Mouse (Mus musculus) forebrain, embryonic 13.5 days (tissue): ENCODE results near the gene Gm21083. TPM values are rescaled to one million over a fixed set of nuclear protein-coding genes. Genes with fewer than 3 reads are reported as not detected.
"Not testable (repeated sequence)": the region's sequence is repeated elsewhere in the genome, so short reads cannot be mapped to it uniquely, and the experiment has no call there.

Experiments used
- ATAC-seq: fragments of 200-750 bp; cut with Nextera tagmentation; 2 replicates; pipeline ENCODE4 v1.8.0; 2017
- H3K27ac ChIP-seq: fragments of 300-500 bp; sonication (generic); 2 replicates; pipeline ENCODE4 v1.5.1; 2015; ENCODE audit warnings: inconsistent platforms, mild to moderate bottlenecking, moderate library complexity
- H3K27me3 ChIP-seq: fragments of 300-500 bp; sonication (generic); 2 replicates; pipeline ENCODE4 v1.6.1; 2015; ENCODE audit warnings: mild to moderate bottlenecking, inconsistent platforms
- H3K36me3 ChIP-seq: fragments of 300-500 bp; sonication (generic); 2 replicates; pipeline ENCODE4 v1.6.1; 2015; ENCODE audit warnings: mild to moderate bottlenecking, inconsistent platforms; ENCODE audit not compliant: poor library complexity, severe bottlenecking
- H3K4me1 ChIP-seq: fragments of 300-500 bp; sonication (generic); 2 replicates; pipeline ENCODE4 v1.6.1; 2015; ENCODE audit warnings: inconsistent platforms
- H3K4me2 ChIP-seq: fragments of 300-500 bp; sonication (generic); 2 replicates; pipeline ENCODE4 v1.6.1; 2015; ENCODE audit warnings: inconsistent platforms, mild to moderate bottlenecking, moderate library complexity
- H3K4me3 ChIP-seq: fragments of 300-500 bp; sonication (generic); 2 replicates; pipeline ENCODE4 v1.5.1; 2015; ENCODE audit warnings: mild to moderate bottlenecking, inconsistent platforms
- H3K9ac ChIP-seq: fragments of 300-500 bp; sonication (generic); 2 replicates; pipeline ENCODE4 v1.6.1; 2015; ENCODE audit warnings: mild to moderate bottlenecking, inconsistent platforms
- H3K9me3 ChIP-seq: fragments of 300-500 bp; sonication (generic); replicated peaks from 2 replicates; pipeline ENCODE4 v1.6.1; 2016; ENCODE audit warnings: inconsistent platforms
- WGBS: fragments of 180-500 bp; shearing (Covaris S2); methylation state at CpG from one replicate; pipeline ENCODE4 v1.1.7; 2015; 5-methylcytosine and 5-hydroxymethylcytosine counted together
- polyA plus RNA-seq: library from polyadenylated mRNA; unstranded; fragments of >200 nt; fragmentation: Nextera tagmentation; extraction: Ambion mirVana; gene quantifications from 2 replicates; pipeline ENCODE4 v1.2.1, GENCODE M21; 2015

Gene Gm21083
- polyA plus RNA-seq, 1 experiment from 2014 or later, result not detected

GRCm38 (mm10) chr5:15600342-15600741 lies 23.2 kb downstream of the Gm21083 start:
- H3K27me3 ChIP-seq, H3K9ac ChIP-seq, H3K4me2 ChIP-seq, H3K4me1 ChIP-seq, H3K27ac ChIP-seq, H3K36me3 ChIP-seq, ATAC-seq, H3K4me3 ChIP-seq: not testable (repeated sequence)
- WGBS, result 40% methylated on average over 4 of the region's 4 CpGs
- peaks cover 28% of the 10 kb centered on the region for H3K9me3 ChIP-seq

- H3K36me3 ChIP-seq, H3K4me1 ChIP-seq, H3K27me3 ChIP-seq, H3K4me3 ChIP-seq, H3K27ac ChIP-seq, H3K4me2 ChIP-seq, ATAC-seq, H3K9ac ChIP-seq: not testable (repeated sequence)
- WGBS, result 67% methylated on average over 5 of the region's 5 CpGs
- peaks cover 30% of the 10 kb centered on the region for H3K9me3 ChIP-seq
Measured at GRCm38 (mm10) chr5:15601481-15601880, 24.3 kb downstream of the Gm21083 start.

- 74% methylated on average over 3 of the region's 3 CpGs for WGBS
Measured at GRCm38 (mm10) chr5:15601960-15602359, 24.8 kb downstream of the Gm21083 start.

GRCm38 (mm10) chr5:15602424-15602947 lies 25.4 kb downstream of the Gm21083 start:
- not testable (repeated sequence) for H3K4me1 ChIP-seq, H3K9ac ChIP-seq, H3K4me3 ChIP-seq, H3K4me2 ChIP-seq, ATAC-seq, H3K27me3 ChIP-seq, H3K36me3 ChIP-seq, H3K27ac ChIP-seq
- 62% methylated on average over 3 of the region's 3 CpGs for WGBS
- H3K9me3 ChIP-seq, result peaks cover 36% of the 10 kb centered on the region

More at GRCm38 (mm10) chr5:15601960-15602359, 24.8 kb downstream of the Gm21083 start:
- H3K9me3 ChIP-seq, result peaks cover 34% of the 10 kb centered on the region
- 0 out of 2 replicates have a peak, but pooled peaks have one; percentile 50 for ATAC-seq
- not testable (repeated sequence) for H3K27ac ChIP-seq, H3K4me2 ChIP-seq, H3K9ac ChIP-seq, H3K4me1 ChIP-seq, H3K36me3 ChIP-seq, H3K27me3 ChIP-seq, H3K4me3 ChIP-seq

GRCm38 (mm10) chr5:15603008-15603407 lies 25.9 kb downstream of the Gm21083 start:
- ATAC-seq, H3K27me3 ChIP-seq, H3K27ac ChIP-seq, H3K4me3 ChIP-seq, H3K4me1 ChIP-seq, H3K36me3 ChIP-seq, H3K9ac ChIP-seq, H3K4me2 ChIP-seq: not testable (repeated sequence)
- 54% methylated on average over 2 of the region's 2 CpGs for WGBS
- H3K9me3 ChIP-seq, result peaks cover 37% of the 10 kb centered on the region

- not testable (repeated sequence) for H3K36me3 ChIP-seq, H3K27ac ChIP-seq, ATAC-seq, H3K4me2 ChIP-seq, H3K27me3 ChIP-seq, H3K4me3 ChIP-seq, H3K4me1 ChIP-seq, H3K9ac ChIP-seq
- peaks cover 39% of the 10 kb centered on the region for H3K9me3 ChIP-seq
- WGBS, result 77% methylated on average over 8 of the region's 8 CpGs
Measured at GRCm38 (mm10) chr5:15603585-15603984, 26.5 kb downstream of the Gm21083 start.

- H3K4me1 ChIP-seq, H3K27me3 ChIP-seq, H3K4me3 ChIP-seq, H3K27ac ChIP-seq, H3K9ac ChIP-seq, H3K4me2 ChIP-seq, H3K36me3 ChIP-seq: not testable (repeated sequence)
- peaks cover 29% of the 10 kb centered on the region for H3K9me3 ChIP-seq
- peak; percentile 43; the same call in 1 of the 2 replicates for ATAC-seq
- 64% methylated on average over 6 of the region's 6 CpGs for WGBS
Measured at GRCm38 (mm10) chr5:15606677-15607076, 29.5 kb downstream of the Gm21083 start.

GRCm38 (mm10) chr5:15610695-15611094 lies 33.6 kb downstream of the Gm21083 start:
- H3K4me2 ChIP-seq, H3K27me3 ChIP-seq, H3K4me3 ChIP-seq, H3K4me1 ChIP-seq, ATAC-seq, H3K9ac ChIP-seq, H3K27ac ChIP-seq, H3K36me3 ChIP-seq: not testable (repeated sequence)
- H3K9me3 ChIP-seq, result peaks cover 15% of the 10 kb centered on the region; the same call in 1 of the 2 replicates
- WGBS, result 3% methylated on average over 1 of the region's 1 CpGs

- not testable (repeated sequence) for ATAC-seq, H3K9me3 ChIP-seq, H3K4me2 ChIP-seq, H3K4me1 ChIP-seq, H3K9ac ChIP-seq, H3K27me3 ChIP-seq, H3K4me3 ChIP-seq, H3K36me3 ChIP-seq, H3K27ac ChIP-seq
- WGBS, result 77% methylated on average over 3 of the region's 3 CpGs
Measured at GRCm38 (mm10) chr5:15616195-15616594, 39.1 kb downstream of the Gm21083 start.

- not testable (repeated sequence) for H3K9ac ChIP-seq, H3K27me3 ChIP-seq, H3K36me3 ChIP-seq, H3K9me3 ChIP-seq, H3K27ac ChIP-seq, H3K4me3 ChIP-seq, ATAC-seq, H3K4me2 ChIP-seq, H3K4me1 ChIP-seq
- 53% methylated on average over 1 of the region's 1 CpGs for WGBS
Measured at GRCm38 (mm10) chr5:15618764-15619163, 41.6 kb downstream of the Gm21083 start, which contains the start of gene Speer4d. Gene Speer4d, plus strand, starts transcription at chr5:15619064.

- 34% methylated on average over 1 of the region's 1 CpGs for WGBS
Measured at GRCm38 (mm10) chr5:15628136-15628535, 51.0 kb downstream of the Gm21083 start.

GRCm38 (mm10) chr5:15630068-15630467 lies 52.9 kb downstream of the Gm21083 start:
- not testable (repeated sequence) for H3K27me3 ChIP-seq, ATAC-seq, H3K9ac ChIP-seq, H3K27ac ChIP-seq, H3K9me3 ChIP-seq, H3K4me1 ChIP-seq, H3K36me3 ChIP-seq, H3K4me2 ChIP-seq, H3K4me3 ChIP-seq
- WGBS, result 36% methylated on average over 5 of the region's 5 CpGs

More at GRCm38 (mm10) chr5:15628136-15628535, 51.0 kb downstream of the Gm21083 start:
- H3K4me1 ChIP-seq, H3K27ac ChIP-seq, H3K36me3 ChIP-seq, H3K27me3 ChIP-seq, ATAC-seq, H3K9ac ChIP-seq, H3K9me3 ChIP-seq, H3K4me2 ChIP-seq, H3K4me3 ChIP-seq: not testable (repeated sequence)
